Mouse (Mus musculus) ES-E14 (cell line): ENCODE data around the gene Cyb561.

Source experiments
- CHD2 ChIP-seq: IDR thresholded peaks from 2 replicates; pipeline ENCODE4 v1.6.1; 2014; ENCODE audit warnings: mild to moderate bottlenecking, low read depth, low read length, inconsistent platforms
- HCFC1 ChIP-seq: IDR thresholded peaks from 2 replicates; pipeline ENCODE4 v1.6.1; 2012; ENCODE audit warnings: low read length, inconsistent platforms, borderline replicate concordance; ENCODE audit not compliant: insufficient read depth
- MAFK ChIP-seq: IDR thresholded peaks from 2 replicates; pipeline ENCODE4 v1.6.1; 2014; ENCODE audit warnings: mild to moderate bottlenecking, low read depth, low read length, inconsistent platforms; ENCODE audit not compliant: insufficient read depth

DNA sequence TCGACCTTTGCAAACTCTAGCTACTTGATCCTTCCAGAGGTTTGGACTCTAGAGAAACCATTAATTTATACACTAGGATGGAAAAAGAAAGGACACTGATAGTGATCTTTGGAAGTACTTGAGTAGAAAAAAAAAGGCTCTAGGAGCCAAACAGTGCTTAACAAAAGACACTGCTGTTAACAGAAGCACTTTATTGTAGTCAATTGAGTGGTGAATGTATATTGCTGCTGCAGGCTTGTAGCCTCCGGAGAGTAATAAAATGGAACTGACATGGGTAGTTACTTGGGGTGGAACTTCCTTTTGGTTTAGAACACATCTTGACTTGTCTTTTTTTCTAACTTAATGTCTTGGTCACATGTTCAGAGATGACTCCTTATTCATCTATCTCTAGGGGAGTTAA is 43.5 kb downstream of the Cyb561 start:
- TF ChIP-seq CHD2, result no peak
- no peak for TF ChIP-seq MAFK
- TF ChIP-seq HCFC1, result no peak
